Mouse (Mus musculus): ENCODE data around the gene Dnah17. TPM values are rescaled to one million over a fixed set of nuclear protein-coding genes. Genes with fewer than 3 reads are reported as not detected.
A peak's percentile ranks its signal among the peaks of the same experiment; 100 is the strongest.

Gene Dnah17
- polyA plus RNA-seq, 1 experiment from 2014 or later: 0.15 TPM

GRCm38 (mm10) chr11:118083811-118084210 lies 46.6 kb downstream of the Dnah17 start:
- Histone ChIP-seq H3K4me1 (peaks cover 16% of the 10 kb centered on the region; the same call in 1 of the 2 replicates), H3K4me2 (no peak overlapping the region), H3K9ac (no peak overlapping the region), H3K4me3 (replicated peaks) (no peak overlapping the region), H3K27me3 (replicated peaks) (no peaks in the 10 kb centered on the region), H3K9me3 (no peaks in the 10 kb centered on the region), H3K36me3 (no peaks in the 10 kb centered on the region), H3K27ac (no peak overlapping the region)
- 6% methylated on average over 6 of the region's 6 CpGs for WGBS
- ATAC-seq (ENCODE audit: insufficient read depth, low FRiP score, low read depth): no peak

- H3K9me3 ChIP-seq: no peaks in the 10 kb centered on the region
- ATAC-seq (ENCODE audit: insufficient read depth, low FRiP score, low read depth): no peak
- no peaks in the 10 kb centered on the region for H3K36me3 ChIP-seq
- H3K9ac ChIP-seq: no peak overlapping the region
- H3K4me1 ChIP-seq: peaks cover 16% of the 10 kb centered on the region; the same call in 1 of the 2 replicates
- 85% methylated on average over 14 of the region's 14 CpGs for WGBS
- H3K4me3 ChIP-seq (replicated peaks): no peak overlapping the region
- no peak overlapping the region for H3K27ac ChIP-seq
- H3K4me2 ChIP-seq: no peak overlapping the region
- no peaks in the 10 kb centered on the region for H3K27me3 ChIP-seq (replicated peaks)
Observed at GRCm38 (mm10) chr11:118082294-118082693, 48.1 kb downstream of the Dnah17 start.

DNA sequence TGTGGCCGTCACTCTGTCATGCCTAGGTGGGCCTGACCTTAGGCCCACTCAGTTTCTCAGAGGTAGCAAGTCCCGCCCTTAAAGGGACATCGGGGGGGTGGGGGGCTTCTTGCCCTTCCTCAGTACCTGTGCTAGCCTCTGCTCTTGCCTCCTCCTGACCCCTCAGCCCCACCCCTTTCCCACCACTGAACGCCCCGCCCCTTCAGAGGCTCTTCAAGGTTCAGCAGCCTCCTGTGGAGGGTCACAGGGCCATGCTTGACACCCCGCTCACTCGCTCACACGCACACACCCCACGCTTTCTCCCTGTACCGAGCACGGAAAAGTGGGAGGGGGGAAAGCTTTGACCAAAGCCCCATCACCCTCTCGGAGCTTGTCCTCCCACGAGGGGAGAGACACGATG lies 50.7 kb downstream of the Dnah17 start:
- Histone ChIP-seq H3K4me2 (no peak overlapping the region), H3K9ac (no peak overlapping the region), H3K27me3 (replicated peaks) (no peaks in the 10 kb centered on the region), H3K27ac (no peak overlapping the region), H3K9me3 (no peaks in the 10 kb centered on the region), H3K4me3 (replicated peaks) (no peak overlapping the region), H3K36me3 (no peaks in the 10 kb centered on the region), H3K4me1 (0 out of 2 replicates have a peak, but pooled peaks cover 13% of the 10 kb centered on the region)
- ATAC-seq (ENCODE audit: insufficient read depth, low FRiP score, low read depth): no peak
- WGBS: 70% methylated on average over 14 of the region's 14 CpGs

DNA sequence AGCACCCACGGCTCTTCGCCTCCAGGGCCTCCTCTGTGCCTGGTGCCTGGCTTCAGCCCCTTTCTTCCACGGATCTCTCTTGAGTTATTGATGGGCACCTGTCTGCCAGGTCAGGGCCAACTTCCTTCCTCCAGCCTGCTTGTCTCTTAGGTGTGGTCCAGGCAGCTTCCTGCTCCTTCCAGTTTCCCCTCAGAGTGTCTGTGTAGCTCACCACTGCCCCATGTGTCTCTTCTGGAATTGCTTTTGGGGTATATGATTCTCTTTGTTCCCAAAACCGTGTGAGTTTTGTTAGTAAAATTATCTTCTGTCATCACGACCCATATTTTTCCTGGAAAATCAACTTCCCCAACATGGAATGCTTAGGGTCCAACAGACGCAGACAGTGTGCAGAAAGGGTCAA lies 53.5 kb downstream of the Dnah17 start:
- Histone ChIP-seq H3K9me3 (no peaks in the 10 kb centered on the region), H3K36me3 (no peaks in the 10 kb centered on the region), H3K4me2 (no peak overlapping the region), H3K4me3 (replicated peaks) (no peak overlapping the region), H3K27ac (no peak overlapping the region), H3K9ac (no peak overlapping the region), H3K4me1 (peaks cover 11% of the 10 kb centered on the region), H3K27me3 (replicated peaks) (no peaks in the 10 kb centered on the region)
- ATAC-seq (ENCODE audit: insufficient read depth, low FRiP score, low read depth): no peak
- WGBS: 71% methylated on average over 6 of the region's 6 CpGs

GRCm38 (mm10) chr11:118075035-118075522 lies 55.4 kb downstream of the Dnah17 start:
- H3K27me3 ChIP-seq (replicated peaks): no peaks in the 10 kb centered on the region
- no peak overlapping the region for H3K27ac ChIP-seq
- no peak overlapping the region for H3K4me2 ChIP-seq
- peaks cover 24% of the 10 kb centered on the region for H3K4me1 ChIP-seq
- no peak overlapping the region for H3K9ac ChIP-seq
- no peaks in the 10 kb centered on the region for H3K36me3 ChIP-seq
- WGBS: 41% methylated on average over 17 of the region's 17 CpGs
- H3K4me3 ChIP-seq (replicated peaks): no peak overlapping the region
- ATAC-seq (ENCODE audit: insufficient read depth, low FRiP score, low read depth): no peak
- no peaks in the 10 kb centered on the region for H3K9me3 ChIP-seq

- no peak overlapping the region for H3K4me3 ChIP-seq (replicated peaks)
- no peaks in the 10 kb centered on the region for H3K9me3 ChIP-seq
- peak overlapping the region; percentile 57 for H3K27ac ChIP-seq
- no peaks in the 10 kb centered on the region for H3K36me3 ChIP-seq
- H3K4me1 ChIP-seq: peaks cover 24% of the 10 kb centered on the region
- WGBS: 27% methylated on average over 11 of the region's 11 CpGs
- no peak overlapping the region for H3K9ac ChIP-seq
- ATAC-seq (ENCODE audit: insufficient read depth, low FRiP score, low read depth): no peak; the same call in 1 of the 2 replicates
- no peaks in the 10 kb centered on the region for H3K27me3 ChIP-seq (replicated peaks)
- no peak overlapping the region; the same call in none of the 2 replicates for H3K4me2 ChIP-seq
Observed at GRCm38 (mm10) chr11:118071227-118071912, 59.1 kb downstream of the Dnah17 start.

DNA sequence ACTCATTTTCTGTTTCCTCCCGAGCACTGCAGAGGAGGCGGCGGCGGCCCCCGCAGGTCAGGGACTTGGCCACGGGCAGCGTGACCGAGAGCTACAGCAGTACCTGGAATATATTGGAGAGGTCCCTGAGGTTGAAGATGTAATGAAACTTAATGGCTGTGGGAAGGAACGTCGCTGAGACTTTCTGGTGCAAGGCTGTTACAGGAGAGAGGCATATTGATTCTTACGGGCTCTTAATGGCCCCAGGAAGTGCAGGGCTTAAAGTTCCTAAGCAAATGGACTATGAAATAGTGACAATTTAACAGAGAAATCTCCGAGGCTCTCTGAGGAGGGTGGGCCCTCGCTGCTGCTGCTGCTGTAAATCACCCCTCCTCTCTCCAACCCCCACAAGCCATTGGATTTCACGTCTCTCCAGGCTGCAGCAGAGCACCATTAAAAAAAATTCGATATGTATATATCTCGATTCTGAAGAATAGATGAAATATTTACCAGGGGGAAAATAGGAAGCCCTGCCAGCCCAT lies 61.6 kb downstream of the Dnah17 start:
- Histone ChIP-seq H3K27ac (no peak overlapping the region), H3K4me1 (peaks cover 17% of the 10 kb centered on the region), H3K9ac (no peak overlapping the region), H3K4me2 (no peak overlapping the region), H3K9me3 (no peaks in the 10 kb centered on the region), H3K36me3 (no peaks in the 10 kb centered on the region), H3K4me3 (replicated peaks) (no peak overlapping the region), H3K27me3 (replicated peaks) (no peaks in the 10 kb centered on the region)
- 55% methylated on average over 16 of the region's 16 CpGs for WGBS
- no peak for ATAC-seq (ENCODE audit: insufficient read depth, low FRiP score, low read depth)

- no peak for ATAC-seq (ENCODE audit: insufficient read depth, low FRiP score, low read depth)
- 80% methylated on average over 8 of the region's 8 CpGs for WGBS
- H3K4me2 ChIP-seq: no peak overlapping the region
- H3K27ac ChIP-seq: no peak overlapping the region
- no peak overlapping the region for H3K4me3 ChIP-seq (replicated peaks)
- H3K36me3 ChIP-seq: no peaks in the 10 kb centered on the region
- H3K9ac ChIP-seq: no peak overlapping the region
- no peaks in the 10 kb centered on the region for H3K9me3 ChIP-seq
- H3K27me3 ChIP-seq (replicated peaks): no peaks in the 10 kb centered on the region
- H3K4me1 ChIP-seq: peaks cover 17% of the 10 kb centered on the region
Observed at GRCm38 (mm10) chr11:118067588-118067987, 62.8 kb downstream of the Dnah17 start.

- 67% methylated on average over 14 of the region's 14 CpGs for WGBS
- no peaks in the 10 kb centered on the region for H3K36me3 ChIP-seq
- ATAC-seq (ENCODE audit: insufficient read depth, low FRiP score, low read depth): no peak
- H3K27me3 ChIP-seq (replicated peaks): no peaks in the 10 kb centered on the region
- no peaks in the 10 kb centered on the region for H3K9me3 ChIP-seq
- H3K4me2 ChIP-seq: no peak overlapping the region
- no peak overlapping the region for H3K27ac ChIP-seq
- H3K9ac ChIP-seq: no peak overlapping the region
- H3K4me3 ChIP-seq (replicated peaks): no peak overlapping the region
- H3K4me1 ChIP-seq: no peaks in the 10 kb centered on the region
Observed at GRCm38 (mm10) chr11:118060038-118060437, 70.4 kb downstream of the Dnah17 start.

DNA sequence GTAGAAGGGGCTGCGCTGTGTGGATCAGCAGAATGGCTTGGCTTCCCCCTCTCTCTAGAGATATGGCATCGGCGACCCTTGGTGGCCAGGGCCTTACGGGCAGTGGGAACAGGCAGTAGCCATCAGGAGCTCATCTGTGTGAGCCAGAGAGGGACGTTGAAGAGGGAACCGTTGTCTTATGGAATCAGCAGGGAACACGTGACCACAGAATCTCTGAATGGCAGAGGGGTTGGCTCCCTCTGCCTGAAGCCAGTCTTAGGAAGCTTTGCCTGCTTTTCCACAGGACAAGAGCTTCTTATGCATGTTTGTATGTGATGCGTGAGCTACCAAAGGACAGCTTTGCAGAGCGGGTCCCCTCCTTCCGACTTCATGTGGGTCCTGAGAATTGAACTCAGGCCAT lies 71.6 kb downstream of the Dnah17 start:
- Histone ChIP-seq H3K4me2 (no peak overlapping the region), H3K4me1 (no peaks in the 10 kb centered on the region), H3K36me3 (no peaks in the 10 kb centered on the region), H3K4me3 (replicated peaks) (no peak overlapping the region), H3K27me3 (replicated peaks) (no peaks in the 10 kb centered on the region), H3K9ac (no peak overlapping the region), H3K27ac (no peak overlapping the region), H3K9me3 (no peaks in the 10 kb centered on the region)
- WGBS: 64% methylated on average over 10 of the region's 10 CpGs
- no peak for ATAC-seq (ENCODE audit: insufficient read depth, low FRiP score, low read depth)

- Histone ChIP-seq H3K4me2 (no peak overlapping the region), H3K36me3 (no peaks in the 10 kb centered on the region), H3K27ac (no peak overlapping the region), H3K9me3 (no peaks in the 10 kb centered on the region), H3K4me1 (no peaks in the 10 kb centered on the region), H3K4me3 (replicated peaks) (no peak overlapping the region), H3K9ac (no peak overlapping the region), H3K27me3 (replicated peaks) (no peaks in the 10 kb centered on the region)
- WGBS: 69% methylated on average over 12 of the region's 12 CpGs
- no peak for ATAC-seq (ENCODE audit: insufficient read depth, low FRiP score, low read depth)
Observed at GRCm38 (mm10) chr11:118058367-118058766, 72.1 kb downstream of the Dnah17 start.

DNA sequence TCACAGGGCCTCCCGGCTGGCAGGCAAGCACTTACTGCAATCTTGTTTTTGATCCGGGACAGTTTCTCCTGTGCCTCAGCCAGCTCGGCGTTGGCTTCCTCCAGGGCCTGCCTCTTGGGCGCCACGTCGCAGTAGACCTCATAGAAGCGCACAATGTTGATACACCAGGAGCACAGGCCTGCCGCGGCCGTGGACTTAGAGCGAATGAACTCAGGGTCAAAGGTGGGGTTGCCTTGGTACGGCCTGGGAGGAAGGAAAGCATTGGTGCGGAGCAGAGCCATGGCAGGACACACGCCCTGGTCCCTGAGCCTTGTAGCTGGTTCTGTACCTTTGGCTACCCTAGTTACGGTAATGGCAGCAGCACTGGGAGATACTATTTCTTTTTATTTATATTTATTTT lies 80.3 kb downstream of the Dnah17 start:
- Histone ChIP-seq H3K27ac (no peak overlapping the region), H3K4me1 (no peaks in the 10 kb centered on the region), H3K4me3 (replicated peaks) (no peak overlapping the region), H3K36me3 (no peaks in the 10 kb centered on the region), H3K9ac (no peak overlapping the region), H3K27me3 (replicated peaks) (no peaks in the 10 kb centered on the region), H3K4me2 (no peak overlapping the region), H3K9me3 (no peaks in the 10 kb centered on the region)
- ATAC-seq (ENCODE audit: insufficient read depth, low FRiP score, low read depth): no peak
- 73% methylated on average over 16 of the region's 16 CpGs for WGBS
